Mouse (Mus musculus) cerebral cortex, adult 2 months (tissue): Measurements from ENCODE around the gene Jph2.

ENCODE experiments used
- WGBS: fragments of 180-500 bp; shearing (Covaris S2); methylation state at CpG from one replicate; pipeline ENCODE4 v1.1.7; 2018; 5-methylcytosine and 5-hydroxymethylcytosine counted together

The Jph2 gene

GRCm38 (mm10) chr2:163360858-163361623 lies 36.8 kb downstream of the Jph2 start:
- WGBS, result 90% methylated on average over 16 of the region's 16 CpGs

DNA sequence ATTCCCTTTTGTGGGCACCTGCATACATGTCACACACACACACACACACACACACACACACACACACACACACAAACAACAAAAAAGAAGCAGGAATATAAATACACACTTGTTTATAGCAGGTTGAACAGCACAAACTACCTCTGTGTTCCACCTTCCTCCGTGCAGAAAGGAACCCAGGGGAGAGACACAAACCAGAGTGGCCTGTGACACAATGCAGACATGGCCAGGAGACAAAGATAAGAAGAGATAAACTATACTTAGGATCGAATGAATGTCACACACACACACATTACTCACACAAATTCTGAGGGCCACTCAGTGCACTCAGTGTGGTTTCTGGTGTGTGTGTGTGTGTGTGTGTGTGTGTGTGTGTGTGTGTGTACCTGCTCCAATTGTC lies 38.5 kb downstream of the Jph2 start:
- WGBS, result 83% methylated on average over 2 of the region's 2 CpGs

GRCm38 (mm10) chr2:163358662-163359061 lies 39.1 kb downstream of the Jph2 start:
- WGBS, result 83% methylated on average over 5 of the region's 5 CpGs

DNA sequence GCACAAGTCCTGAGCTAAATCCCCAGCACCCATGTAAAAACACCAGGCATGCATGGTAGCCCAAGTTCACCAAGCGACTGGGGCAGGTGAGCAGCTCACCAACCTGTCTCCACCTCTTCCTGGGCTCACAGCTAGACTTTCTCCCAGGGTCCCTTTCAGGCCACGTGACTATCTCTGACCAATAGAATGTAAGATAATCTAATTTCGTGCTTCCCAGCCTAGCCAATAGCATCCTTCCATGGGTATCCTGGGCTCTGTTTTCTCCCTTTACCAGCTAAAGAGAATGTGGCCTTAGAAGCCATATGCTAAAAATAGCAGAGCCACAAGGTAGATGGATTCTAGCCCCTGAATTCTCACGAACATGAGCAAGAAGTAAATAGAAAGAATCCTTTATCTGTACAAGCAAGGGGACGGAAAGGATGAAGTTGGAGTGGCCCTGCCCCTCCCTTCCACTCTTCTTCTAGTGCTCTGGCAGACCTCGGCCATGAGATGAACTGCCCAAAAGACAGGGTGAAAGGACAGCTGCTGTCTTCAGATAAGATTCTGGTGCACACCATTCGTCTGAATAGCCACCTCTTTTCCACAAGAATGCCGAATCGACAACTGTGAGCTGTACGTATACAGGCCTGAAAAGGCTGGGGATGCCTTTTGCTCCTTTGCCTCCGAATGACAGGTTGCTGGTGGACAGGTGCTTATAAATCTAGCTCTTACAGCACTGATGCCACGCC lies 41.5 kb downstream of the Jph2 start:
- WGBS, result 91% methylated on average over 12 of the region's 12 CpGs

DNA sequence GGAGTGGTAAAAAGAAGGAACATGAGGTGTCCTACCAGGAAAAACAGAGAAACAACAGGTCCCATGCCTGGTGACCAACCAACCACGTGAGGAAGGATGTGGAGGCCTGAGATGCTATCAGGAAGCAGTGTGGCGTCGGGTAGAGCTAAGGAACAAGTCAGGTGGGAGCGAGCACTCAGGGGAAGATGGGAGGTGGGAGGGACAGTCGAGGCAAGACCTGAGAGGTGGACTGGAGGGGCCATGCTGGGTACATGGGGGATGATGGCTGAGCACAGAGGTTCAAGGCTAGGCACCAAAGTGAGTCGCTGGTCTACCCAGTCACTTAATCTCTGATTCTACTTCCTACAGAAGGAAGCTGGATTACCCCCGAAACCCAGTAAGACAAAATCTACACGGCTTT lies 42.1 kb downstream of the Jph2 start:
- 86% methylated on average over 8 of the region's 8 CpGs for WGBS

GRCm38 (mm10) chr2:163353731-163354130 lies 44.1 kb downstream of the Jph2 start:
- WGBS, result 54% methylated on average over 7 of the region's 7 CpGs

DNA sequence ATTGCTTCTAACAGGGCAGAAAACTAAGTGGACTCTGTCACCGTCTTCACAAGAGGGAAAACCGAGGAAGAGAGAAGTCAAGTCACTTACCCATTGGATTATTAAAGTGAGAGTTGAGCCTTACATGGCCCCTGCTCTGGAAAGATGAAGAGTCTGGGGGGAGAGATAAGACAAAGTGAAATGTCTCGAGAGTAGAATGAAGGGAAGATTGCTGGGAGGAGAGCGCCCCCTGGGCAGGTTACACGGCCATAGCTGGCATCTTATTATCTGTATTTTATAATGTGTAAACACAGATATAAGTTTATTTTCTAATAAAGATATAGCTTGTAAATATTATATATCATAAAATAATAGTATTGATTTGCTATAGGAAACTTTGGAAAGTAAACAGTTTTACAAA lies 47.4 kb downstream of the Jph2 start:
- WGBS, result 61% methylated on average over 5 of the region's 5 CpGs

GRCm38 (mm10) chr2:163349411-163349810 lies 48.4 kb downstream of the Jph2 start:
- 27% methylated on average over 9 of the region's 9 CpGs for WGBS

- WGBS, result 75% methylated on average over 7 of the region's 7 CpGs
These were observed 49.1 kb downstream of the Jph2 start for GRCm38 (mm10) chr2:163348677-163349076.

- 90% methylated on average over 8 of the region's 8 CpGs for WGBS
These were observed 50.1 kb downstream of the Jph2 start for GRCm38 (mm10) chr2:163347517-163348184.

- 88% methylated on average over 11 of the region's 11 CpGs for WGBS
These were observed 51.3 kb downstream of the Jph2 start for GRCm38 (mm10) chr2:163346497-163346896.

DNA sequence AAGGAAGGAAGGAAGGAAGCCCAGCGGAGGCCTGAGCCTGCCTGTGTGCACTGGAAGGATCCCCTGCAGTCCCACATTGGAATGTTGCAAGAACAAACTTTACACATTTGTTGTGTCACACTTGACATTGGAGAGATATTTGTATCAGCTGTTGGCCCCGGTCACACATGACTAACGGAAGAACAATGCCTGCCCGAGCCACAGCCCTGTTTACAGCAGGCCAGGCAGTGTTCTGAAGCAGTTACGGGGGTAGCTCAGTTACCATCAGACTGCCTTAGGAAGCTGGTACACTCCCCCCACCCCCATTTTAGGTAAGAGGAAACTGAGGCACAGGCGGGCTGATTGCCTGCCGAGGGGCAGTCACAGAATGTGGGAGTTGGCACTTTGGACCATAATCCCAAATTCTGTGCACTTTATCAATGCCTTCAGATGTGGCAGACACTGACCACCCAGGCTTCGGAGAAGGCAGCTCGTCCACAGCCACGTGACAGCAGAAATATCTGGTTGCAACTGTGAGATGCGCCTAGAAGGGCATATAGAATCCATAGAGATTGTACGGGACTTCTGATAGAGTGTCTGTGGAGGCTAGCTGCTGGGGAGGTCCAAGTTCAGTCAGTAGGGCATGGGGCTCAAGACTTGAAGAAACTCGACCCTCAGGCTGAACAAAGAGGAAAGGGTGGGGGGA lies 52.7 kb downstream of the Jph2 start:
- 84% methylated on average over 13 of the region's 13 CpGs for WGBS

DNA sequence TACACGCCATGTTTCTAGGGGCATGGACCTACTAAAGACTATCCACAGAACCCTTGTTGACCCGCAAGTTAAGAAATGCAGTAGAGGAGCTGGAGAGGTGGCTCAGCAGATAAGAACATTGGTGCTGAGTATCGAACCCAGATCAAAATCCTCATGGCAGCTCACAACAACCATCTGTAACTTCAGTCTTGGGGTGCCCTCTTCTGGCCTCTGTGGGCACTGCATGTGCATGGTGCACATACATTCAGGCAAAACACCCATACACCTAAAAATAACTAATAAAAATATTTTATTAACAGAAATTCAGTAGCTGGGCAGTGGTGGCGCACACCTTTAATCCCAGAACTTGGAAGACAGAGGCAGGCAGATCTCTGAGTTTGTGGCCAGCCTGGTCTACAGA lies 54.1 kb downstream of the Jph2 start:
- WGBS, result 90% methylated on average over 4 of the region's 4 CpGs

DNA sequence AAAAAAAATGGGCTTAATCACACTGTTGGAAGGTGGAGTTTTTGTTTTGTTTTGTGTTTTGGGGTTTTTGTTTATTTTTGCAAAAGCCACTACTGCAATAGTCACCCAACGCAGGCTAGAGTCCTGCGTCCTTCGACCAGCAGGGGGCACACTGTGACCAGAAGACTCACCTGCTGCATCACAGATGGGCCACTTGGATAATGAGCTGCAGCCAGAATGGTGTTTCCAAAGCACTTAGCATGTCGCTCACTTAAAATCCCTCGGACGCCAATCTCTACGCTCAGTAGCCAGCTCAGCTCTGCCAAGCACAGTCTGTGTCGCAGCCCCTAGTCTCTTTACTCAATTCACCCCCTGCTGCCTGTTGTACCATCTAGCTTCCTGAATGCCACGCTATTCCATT lies 57.5 kb downstream of the Jph2 start:
- 8% methylated on average over 9 of the region's 9 CpGs for WGBS

DNA sequence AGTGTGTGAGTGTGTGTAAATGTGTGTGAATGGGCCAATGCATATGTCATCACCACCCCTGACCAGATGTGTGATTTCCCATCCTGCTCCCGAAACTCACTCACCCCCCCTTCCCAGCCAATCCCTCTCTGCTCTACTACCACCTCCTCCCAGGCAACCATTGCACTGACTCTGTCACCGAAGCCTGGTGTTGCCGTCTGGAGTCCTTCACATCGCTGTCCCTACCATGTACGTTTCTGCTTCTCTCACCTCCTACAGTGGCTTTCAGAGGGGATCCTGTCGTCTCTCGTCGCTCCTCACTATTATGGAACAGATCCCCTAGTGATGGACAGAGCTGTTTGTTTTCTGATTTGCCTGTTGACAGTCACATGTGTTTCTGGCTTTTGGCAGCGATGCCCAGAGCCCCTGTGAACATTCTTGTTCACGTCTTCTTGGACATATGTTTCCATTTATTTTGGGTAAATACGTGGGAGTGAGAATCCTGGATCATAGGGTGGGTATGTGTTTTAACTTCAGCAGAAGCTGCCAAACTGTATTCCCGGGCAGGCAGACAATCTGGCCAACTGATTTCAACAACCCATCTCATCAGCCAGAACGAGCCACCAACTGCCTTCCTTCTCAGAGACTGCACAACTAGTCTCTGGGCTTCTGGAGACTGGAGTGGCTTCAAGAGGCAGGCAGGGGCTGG lies 65.3 kb downstream of the Jph2 start:
- WGBS, result 37% methylated on average over 13 of the region's 13 CpGs

DNA sequence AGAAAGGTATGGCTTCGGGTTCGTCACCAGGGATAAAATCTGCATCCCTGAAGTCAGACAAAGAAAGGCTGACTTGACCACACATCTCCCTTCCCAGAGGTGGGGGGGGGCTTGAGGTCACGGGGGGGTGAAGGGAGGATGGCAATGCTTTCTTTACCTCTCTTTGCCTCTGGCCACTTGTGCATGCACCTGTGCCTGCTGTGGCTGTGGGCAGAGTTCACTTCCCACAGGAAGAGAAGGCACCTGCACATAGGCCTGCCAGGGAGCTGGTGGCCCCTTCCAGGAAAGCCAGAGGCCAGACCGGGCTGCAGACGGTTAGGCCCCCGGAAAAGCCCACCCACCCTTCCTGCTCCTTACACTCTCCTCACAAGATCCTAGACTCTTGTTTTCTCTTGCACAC lies 66.4 kb downstream of the Jph2 start:
- WGBS, result 81% methylated on average over 6 of the region's 6 CpGs

DNA sequence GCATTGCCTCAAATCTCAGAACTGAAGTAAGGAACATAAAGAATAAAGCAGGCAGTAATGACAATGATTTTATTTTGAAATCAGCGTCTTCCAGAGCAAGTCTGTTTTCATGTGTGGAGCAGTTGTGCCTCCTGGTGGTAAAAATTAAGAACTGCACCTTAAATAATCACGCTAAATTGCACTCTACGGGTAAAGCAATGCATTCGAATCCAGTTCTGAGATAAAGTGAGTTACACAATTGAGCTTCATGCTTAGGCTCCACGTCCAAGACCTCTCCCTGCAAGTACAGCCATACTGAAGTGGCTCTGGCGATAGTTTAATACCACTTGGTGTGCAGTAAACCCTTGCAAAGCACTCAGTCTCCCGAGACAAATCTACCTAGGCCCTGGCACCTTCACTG lies 67.1 kb downstream of the Jph2 start:
- WGBS, result 21% methylated on average over 7 of the region's 7 CpGs

DNA sequence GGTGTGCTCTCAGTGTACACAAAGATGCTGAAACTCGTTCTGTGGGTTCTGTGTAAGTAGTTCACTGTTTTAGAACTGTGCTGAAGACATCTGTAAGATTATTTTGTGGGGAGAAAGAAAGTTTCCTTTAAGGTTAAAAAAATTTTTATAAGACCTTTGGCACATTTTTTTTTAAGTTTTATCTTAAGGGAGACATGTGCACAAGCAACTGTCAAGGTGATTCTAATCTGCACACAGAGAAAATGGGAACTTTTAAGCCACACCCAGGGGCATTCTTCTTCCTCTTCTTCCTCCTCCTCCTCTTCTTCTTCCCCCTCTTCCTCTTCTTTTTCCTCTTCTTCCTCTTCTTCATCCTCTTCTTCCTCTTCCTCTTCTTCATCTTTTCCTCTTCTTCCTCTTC lies 74.6 kb downstream of the Jph2 start:
- 83% methylated on average over 1 of the region's 1 CpGs for WGBS

GRCm38 (mm10) chr2:163318777-163319176 lies 79.0 kb downstream of the Jph2 start:
- WGBS, result 84% methylated on average over 3 of the region's 3 CpGs

DNA sequence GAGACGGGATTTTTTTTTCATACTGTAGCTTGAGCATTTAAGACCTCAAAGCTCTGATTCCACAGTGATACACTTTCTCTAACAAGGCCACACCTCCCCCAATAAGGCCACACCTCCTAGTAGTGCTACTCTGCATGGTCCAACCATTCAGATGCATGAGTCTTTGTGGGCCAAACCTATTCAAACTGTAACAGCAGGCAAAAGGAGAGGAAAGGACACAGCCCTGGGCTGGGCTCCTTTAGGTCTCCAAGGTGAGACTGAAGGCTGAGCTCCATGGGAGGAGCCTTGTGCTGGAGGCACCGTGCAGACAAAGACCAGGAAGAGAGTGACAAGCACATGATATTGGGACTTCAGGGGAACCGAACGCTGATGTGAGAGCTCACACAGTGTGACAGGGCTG lies 80.5 kb downstream of the Jph2 start:
- WGBS, result 78% methylated on average over 4 of the region's 4 CpGs

DNA sequence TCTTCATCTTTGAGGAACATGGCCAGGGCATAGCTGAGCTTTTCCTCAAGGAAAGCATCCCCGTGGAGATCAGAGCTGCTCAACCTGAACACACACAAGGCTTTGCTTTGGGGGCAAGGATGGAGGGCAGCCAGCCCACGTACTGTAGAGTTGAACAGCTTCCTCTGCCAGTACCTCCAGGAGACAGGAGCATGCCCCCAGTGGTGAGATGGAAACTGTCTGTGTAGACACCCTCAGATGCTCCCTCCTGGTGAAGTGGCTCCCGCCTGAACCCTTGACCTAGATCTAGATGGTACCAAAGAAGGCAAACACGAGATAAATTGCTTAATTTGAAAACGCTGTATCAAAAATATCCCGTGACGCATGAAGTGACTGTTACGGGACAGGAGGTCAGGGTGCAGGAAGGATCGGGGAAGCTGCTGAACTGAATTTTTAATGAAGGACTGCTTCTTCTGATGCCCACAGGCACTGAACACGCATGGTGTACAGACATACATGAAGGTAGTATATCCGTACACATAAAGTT lies 87.6 kb downstream of the Jph2 start:
- WGBS, result 69% methylated on average over 11 of the region's 11 CpGs
